Mouse (Mus musculus) layer of hippocampus, postnatal 10 days (tissue): ENCODE data around the gene E130114P18Rik. TPM values are rescaled to one million over a fixed set of nuclear protein-coding genes. Genes with fewer than 3 reads are reported as not detected.
A peak's percentile ranks its signal among the peaks of the same experiment; 100 is the strongest.

ENCODE experiments used
- DNase-seq, 2 experiments: peaks; one replicate each; pipeline ENCODE4 v3.0.0; 2021; ENCODE audit warnings: low spot score in 2 of 2
- total RNA-seq, 2 experiments: library from RNA; stranded (reverse); gene quantifications; 2 replicates each; pipeline ENCODE4 v1.2.3; 2021

Gene E130114P18Rik
- total RNA-seq, 2 experiments from 2014 or later: 10.0 to 10.2 TPM

DNA sequence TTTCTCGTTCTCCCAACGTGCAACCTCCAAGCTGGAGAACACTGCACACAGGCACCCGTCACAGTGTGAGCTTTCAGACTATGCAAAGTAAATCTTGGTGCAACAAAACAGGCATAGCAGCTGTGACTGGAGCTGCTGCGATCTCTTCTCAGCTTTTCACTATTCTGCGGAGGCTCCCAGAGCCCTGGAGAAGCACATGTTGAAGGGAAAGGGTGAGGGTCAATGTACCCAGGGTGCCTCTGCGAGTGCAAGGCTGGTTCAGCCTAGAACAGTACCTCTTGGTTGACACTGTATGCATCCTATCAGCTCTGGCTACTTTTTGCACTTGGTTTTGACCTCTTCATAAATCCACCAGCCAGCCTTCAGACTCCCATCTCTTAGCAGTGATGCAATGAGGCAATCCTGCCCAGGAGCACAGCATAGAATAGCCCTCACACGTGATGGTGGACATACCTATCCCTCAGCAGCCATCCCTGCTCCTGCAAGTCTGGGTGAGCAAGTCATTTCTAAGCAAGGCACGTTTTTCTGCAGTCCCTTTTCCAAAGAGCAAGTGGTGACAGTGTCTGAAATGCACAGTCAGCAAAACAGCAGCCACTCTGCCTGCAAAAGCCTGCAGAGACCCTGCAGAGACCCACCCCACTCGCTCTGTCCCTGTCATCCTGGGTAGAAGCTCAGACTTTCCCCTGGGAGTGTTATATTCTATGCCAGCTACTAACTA lies 67.7 kb downstream of the E130114P18Rik start:
- DNase-seq: no peak

DNA sequence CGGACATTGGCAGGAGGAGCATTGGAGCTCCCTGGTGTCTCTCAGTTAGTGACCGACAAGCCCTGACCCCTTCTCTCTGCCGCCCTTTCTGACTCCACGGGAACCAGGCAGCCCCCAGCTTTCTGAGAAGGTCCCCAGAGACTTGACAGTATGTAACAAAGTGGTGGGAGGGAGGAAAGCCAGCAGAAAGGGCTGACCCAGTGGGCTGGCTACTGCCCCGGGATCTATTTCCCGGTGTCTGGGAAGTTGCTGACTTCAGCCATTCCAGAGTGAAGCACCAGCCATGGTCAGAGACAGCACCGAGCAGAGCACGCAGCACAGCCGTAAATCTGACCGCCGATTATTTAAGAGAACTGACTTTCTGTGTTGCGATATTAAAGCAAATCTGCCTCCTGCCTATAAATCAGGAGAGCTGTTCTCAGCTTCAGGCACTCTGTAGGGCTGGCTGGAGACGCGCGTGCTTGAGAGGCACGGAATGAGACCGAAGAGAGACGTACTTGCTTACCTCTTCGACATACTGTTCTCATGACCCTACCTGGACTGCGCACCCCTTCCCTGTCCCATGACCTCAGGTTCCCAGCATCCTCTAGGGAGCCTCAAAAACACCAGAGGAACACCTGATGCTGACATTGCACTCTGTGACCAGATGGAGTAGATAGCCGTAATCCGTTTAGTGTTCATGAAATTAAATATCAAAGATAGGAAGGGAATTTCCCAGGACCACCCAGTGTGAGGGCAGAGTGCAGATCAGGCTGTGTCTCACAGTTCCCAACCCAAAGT lies 70.3 kb downstream of the E130114P18Rik start:
- no peak for DNase-seq

DNA sequence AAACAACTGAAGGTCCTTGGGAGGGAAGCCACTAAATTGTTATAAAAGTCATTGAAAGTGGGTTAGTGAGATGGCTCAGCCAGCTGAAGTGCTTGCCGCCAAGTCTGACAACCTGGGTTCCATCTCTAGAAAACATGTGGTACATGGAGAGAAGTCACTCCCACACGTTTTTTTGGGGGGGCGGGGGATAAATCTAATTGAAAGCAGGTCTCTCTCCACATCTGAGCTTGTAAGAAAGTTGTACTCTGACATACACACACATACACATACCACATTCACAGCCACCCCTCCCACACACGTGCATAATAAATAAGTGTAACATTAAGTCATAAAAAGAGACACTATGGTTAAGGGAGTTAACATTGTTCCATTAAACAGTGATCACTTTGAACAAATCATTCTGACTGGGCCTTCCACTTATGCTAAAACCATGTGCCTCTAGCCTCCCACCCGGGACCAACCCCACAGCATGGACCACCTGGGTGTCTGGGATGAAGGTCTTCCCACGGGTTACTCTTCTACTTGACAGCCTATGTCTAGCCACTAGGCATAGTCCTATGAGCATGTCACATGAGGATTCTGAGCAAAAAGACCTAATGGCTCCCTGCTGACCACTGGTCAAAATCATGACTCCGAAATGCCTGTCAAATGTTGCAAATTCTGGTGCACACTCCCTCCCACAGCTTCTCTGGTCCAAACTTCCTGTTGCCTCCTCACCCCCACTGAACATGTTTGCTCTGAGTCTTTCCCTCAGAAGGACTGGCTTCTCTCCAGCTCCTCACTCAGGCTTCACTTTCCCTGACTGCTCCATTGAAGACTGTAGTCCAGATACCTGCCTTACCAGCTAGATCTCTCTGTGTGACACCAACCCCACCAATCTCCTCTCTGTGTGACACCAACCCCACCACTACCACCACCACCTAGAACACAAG lies 80.9 kb downstream of the E130114P18Rik start:
- no peak for DNase-seq

DNA sequence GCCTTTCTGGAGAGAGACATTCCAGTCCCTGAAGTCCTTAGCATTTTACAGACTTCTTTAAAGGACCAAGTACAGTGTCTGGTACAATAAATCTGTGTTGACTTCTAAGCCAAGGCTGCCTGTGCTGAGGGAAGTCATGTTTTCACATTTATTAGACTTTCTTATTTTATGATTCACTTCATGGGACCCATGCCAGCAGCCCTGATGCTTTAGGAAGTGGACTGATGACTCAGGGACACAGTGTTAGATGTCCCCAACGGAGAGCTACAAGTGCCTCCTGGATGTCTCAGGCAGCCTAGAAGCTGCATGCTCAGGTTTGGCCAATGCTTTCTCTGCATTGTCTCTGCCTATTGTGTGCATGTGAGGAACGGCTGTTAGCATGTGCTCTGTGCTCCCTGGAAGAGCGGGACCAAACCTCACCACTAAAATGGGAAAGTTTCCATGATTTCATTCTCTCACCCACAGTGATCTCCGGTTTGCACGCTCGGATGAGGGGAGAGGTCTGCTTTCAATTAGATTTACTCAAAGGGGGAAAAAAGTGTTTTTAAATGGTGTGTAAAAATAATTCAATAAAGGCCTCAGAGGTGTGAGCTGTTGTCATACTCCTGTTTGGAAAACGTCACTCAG lies 82.4 kb downstream of the E130114P18Rik start:
- DNase-seq: no peak

DNA sequence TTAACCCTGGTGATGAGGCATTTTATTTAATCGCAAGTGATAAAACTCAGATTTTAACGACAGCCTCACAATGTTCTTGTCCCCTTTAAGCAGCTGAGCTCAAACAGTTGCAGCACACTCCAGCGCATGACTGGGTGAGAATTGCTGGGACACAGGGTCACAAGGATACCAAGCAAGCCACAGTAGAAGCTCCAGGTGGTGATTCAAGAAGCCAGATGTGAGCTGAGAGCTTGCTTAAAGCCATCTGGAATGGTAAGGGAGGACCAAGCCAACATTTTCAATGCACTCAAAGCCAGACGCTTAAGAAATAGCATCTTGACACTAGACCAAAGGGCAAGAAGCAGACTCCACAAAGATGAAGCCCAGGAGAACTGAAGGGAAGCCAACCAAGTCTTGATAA lies 83.9 kb downstream of the E130114P18Rik start:
- DNase-seq: no peak

DNA sequence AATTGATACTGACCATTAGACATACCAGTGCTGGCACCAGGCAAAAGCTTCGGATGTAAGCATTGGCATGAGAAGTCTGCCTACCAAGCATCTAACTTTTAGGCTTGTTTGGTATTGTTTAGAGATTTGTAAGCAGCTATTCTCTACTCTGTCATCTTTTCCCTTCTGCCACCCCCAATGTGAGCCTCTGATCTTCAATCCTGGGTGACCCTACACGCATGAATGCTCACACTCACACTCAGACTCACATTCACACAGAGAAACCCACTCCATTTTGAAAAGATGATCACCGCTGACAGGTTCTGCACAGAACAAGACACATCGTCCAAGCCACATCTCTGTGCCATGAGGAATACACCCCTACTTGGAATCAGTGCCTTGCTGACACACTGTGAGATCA lies 84.8 kb downstream of the E130114P18Rik start:
- no peak for DNase-seq

DNA sequence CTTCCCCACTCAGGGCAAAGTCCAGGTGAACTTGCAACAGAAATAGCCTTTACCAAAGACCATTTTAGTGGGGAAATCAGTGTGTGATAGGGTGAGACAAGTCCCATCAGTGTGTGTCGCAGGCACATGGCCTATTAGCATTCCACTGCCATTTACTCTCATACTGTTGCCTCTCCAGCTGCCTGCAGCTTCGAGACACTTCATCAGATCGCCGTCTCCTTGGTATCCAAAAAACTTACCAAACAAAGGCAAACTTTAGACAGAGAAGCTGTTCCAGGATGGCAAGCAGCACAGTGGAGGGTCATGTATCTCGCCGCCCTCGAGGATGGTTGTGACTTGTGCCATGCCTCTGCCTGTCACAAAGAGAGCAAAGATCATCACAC lies 87.5 kb downstream of the E130114P18Rik start:
- DNase-seq: no peak

DNA sequence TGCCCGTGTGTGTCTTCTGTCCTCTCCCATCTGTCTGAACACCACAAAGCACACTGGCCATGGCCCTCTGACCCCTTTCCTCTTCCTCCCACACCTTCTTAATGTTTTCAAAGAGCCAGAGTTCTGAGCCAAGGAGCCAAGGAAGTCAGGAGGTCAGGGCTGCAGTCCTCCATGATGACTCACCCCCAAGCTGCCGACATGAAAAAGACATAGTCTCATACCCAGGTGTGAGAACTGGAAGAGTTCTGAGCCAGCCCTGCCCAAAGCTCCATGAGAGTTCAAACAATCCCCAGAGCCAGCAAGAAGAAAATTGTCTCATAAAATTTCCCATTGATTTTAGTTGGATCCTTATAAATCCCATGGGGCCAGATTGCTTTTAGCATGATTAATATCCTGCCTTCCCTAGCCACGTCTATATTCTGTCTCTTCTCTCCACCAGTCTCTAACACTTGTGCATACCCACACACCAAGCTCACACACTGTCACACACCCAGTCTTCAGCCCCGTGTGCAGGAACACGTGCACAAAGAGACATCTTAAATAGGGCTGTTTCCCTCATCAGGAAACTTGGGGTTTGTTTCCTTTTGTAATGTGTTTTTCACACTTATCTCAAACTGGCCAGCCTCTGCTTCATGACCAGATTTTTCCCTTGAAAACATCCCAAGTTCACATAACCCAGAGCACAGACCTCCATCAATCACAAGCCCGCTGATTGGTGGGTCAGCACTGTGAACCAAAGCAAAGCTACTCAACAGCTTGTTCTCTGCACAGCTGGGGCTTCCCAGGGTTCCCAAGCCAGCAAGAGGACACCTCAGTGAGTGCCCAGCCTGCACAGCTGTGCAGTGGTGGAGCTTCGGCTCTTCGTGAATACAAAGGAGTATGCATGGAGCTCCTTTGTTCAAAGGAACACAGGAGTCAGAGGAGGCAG lies 88.2 kb downstream of the E130114P18Rik start:
- DNase-seq: no peak

DNA sequence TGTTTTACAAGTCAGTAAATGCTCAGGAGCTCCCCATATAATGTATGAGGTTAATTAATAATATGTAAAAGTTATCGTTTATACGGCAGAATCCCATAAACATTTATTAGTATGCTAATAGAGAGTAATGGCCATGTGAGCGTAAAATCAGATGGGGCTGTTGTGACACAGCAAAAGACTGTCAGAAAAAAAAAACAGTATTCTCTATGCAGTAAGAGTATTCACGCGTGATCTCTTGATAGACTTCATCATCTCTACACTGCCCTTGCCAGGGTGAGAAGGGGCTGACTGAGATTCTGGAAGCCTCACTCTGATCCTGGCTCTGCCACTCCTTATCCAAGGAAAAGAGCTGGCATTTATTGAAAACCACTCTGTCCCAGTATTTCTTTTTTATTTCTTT lies 91.9 kb downstream of the E130114P18Rik start:
- no peak for DNase-seq

DNA sequence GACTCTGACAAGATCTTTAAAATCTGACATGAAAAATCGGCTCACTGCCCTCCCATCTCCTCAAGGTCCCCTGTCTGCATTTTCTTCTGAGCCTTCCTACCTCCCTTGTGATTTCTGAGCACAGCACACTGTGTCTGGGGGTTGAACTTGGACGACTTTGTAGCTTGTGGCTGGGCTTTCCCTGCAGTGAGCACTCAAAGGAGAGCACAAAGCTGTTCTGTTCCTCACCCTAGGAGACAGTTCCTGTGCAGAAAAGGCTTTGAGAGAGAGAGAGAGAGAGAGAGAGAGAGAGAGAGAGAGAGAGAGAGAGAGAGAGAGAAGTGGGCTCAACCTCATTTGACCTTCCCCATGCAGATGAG lies 101.3 kb downstream of the E130114P18Rik start:
- peak in 1 of 2 experiments; percentile 36 for DNase-seq

DNA sequence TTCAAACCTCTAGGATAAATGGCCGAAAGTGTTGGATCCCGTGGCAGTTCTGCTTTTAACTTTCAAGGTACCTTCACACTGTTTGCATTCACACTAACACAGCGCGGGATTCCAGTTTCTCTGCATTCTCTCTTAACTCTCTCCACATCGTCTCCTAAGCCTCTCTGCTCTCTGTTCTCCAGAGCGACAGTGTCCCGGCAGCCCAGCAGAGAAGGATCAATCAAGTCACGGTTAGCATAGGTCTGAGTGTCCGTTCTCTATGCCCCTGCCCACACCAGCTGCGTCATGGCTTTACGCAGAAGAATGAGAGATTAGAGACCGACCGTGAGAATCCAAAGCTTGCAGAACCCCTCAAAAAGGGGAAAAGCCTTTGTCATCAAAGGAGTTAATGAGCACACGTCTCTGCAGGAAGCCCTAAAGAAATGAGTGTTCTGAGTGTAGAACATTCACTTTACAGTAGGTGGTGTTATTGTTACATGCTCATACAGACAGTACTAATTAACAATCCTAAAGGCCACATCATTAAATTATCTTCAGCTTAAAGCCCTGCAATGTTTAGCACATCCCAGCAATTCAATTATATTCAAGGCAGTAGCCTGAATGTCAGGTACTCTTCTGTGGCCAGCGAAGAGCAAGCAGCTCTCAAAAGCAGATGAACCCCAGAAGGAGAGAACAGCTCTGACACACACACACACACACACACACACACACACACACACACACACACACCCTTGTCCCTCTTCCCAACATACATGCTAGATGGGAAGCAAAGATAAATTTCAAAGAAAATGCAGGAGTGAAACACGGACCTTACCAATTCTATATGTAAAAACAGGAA lies 101.9 kb downstream of the E130114P18Rik start:
- no peak for DNase-seq

DNA sequence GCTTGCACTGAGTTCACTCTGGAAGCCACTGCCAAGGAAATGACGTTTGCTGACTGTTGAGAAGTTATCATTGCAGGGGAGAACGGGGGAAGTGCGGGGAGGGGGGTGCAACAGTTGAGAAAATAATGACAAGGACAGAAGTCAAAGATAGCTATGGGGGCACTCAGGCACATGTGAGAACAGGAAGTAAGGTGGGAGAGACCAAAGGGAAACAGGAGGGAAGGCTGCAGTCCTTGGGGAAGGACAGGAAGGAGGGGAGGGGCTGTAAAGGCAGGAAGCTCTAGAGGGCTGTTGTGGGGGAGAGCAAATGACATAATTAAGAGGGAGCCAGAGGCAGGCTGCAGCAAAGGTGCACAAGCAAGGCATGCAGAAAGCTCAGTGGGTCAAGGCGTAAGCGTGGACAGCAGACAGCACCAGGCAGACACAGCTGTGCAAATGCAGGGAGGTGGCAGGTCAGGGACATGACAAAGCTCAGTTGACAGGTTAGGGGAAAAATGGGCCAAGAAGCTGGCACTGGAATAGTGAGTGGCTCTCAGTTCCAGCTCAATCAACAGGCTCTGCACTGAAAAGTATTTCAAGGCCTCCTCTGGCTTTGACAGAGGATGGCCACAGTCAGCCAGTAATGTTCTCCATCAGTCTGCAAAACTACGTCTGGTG lies 103.9 kb downstream of the E130114P18Rik start:
- DNase-seq: no peak

DNA sequence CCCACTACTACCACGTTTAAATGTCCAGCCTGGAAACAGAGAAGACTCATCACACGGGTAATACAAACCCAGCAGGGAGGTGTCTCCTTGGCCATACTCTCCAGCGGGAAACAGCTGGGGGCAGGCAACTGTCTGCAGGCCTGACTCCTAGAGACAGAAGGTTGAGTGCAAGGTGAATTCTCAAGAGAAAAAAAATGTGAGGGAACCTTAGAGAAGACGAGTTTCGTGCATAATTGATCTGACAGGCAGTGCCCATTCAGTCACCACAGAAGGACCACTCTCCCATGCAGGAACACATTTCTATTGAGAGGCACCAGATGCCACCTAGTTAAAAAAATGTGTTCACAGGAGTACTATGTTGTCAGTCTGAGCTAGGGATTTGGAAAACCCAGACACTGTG lies 105.4 kb downstream of the E130114P18Rik start:
- DNase-seq: no peak

DNA sequence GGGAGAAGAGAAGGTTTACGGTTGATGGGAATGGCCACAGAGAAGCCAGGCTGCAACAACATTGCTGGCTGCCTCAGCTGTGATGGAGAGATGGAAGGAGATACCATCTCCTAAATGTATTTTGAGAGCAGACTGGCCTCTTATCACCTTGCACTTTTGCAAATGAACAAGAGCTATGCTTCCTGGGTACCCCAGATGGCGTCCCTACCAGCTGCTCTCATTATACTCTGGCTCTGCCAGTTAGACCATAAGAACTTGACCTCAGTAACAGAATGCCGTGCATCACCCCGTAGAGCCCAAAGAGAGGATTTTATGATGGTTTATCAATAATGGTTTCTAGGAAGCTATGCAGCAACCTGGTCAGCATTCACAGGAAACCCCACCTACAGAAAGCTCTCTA lies 106.0 kb downstream of the E130114P18Rik start:
- no peak for DNase-seq

DNA sequence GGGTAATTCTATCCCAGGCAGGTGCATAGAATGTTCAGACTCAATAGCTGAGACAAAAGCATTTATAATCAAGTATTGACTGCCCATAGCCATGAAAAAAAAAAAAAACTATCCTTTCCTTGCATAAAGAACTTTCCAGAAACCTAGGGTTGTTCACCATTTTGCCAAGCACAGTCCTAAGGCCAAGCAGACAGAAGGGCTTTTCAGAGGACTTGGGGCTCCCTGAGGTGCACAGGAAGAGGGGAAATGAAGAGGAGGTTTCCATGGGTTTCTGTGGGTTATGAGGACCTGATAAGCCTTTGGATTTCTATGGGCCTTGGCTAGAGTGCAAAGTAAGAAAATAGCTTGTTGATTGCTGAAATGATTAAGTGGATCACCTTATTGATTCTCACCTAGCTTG lies 107.5 kb downstream of the E130114P18Rik start:
- no peak for DNase-seq

DNA sequence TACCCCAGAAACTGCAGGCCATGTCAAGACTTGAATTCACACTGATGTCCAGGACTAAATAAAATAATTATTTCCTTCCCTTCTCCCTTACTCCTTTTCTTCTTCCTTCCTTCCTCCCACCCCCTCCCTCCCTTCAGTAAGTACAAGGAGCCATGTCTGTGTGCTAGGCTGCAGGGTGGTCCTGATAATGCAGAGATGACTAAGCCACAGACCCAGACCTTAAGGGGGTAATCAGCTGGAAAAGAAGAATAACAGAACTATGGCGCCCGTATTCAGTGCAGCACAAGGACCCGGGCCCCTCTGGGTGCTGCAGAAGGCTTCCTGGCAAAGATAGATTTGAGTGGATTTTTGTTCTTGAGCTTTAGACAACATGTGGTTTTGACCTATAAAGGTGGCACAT lies 108.1 kb downstream of the E130114P18Rik start:
- DNase-seq: no peak

DNA sequence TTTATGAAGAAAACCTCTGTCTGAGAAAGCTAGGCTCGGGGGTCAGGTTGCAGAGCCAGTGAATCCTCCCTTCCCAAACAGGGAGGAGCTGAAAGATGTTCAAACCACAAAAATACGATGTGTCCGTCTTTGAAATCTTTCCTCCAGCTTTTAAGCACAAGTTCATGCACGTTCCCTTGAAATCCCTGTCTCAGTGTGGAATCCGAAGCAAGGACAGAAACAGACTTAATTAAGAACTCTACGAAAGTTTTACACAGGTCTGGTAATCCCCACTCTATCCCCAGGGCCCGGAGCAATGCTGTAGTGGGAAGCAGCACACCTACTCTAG lies 112.5 kb downstream of the E130114P18Rik start:
- no peak for DNase-seq

DNA sequence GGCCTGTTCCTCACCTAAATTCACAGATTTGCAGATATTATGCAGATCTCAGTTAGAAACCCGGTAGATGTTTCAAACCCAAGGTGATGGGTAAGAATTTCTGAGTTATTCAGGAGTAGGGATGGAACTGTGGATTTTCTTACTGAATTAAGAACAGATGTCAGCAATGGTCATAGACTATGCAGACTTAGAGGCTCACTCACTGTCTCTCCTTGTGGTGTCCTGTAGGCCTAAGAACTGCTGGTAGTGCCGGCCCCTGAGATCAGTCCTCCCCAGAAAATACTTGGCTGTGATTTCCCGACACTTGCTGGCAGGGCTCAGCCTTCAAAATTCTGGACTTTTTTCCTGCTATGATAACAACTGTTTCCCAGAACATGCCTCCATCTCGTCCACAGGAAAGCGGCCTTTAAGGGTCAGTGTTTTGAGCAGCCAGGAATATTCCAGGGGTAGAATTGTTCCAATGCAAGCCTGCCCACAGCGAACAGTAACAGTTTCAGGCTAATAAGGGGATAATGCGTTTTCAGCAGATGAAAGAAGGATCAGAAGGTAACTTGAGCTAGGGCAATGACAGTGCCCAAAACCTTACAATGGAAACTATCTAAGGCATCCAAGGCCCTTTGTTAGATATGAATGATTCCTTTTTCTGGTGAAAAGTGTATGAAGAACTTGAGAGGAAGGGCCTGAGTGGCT lies 113.0 kb downstream of the E130114P18Rik start:
- DNase-seq: no peak
